Mouse (Mus musculus) lung, postnatal 0 days (tissue): ENCODE measurements around the gene Gm17469. TPM values are rescaled to one million over a fixed set of nuclear protein-coding genes. Genes with fewer than 3 reads are reported as not detected.
"Not testable (repeated sequence)": the region's sequence is repeated elsewhere in the genome, so short reads cannot be mapped to it uniquely, and the experiment has no call there.

ENCODE experiments used
- ATAC-seq: fragments of 200-750 bp; cut with Nextera tagmentation; 2 replicates; pipeline ENCODE4 v1.8.0; 2017; ENCODE audit warnings: moderate library complexity
- DNase-seq: peaks from one replicate; pipeline ENCODE4 v3.0.0-alpha.2; 2016; ENCODE audit warnings: low spot score
- H3K27ac ChIP-seq: fragments of 300-500 bp; sonication (generic); 2 replicates; pipeline ENCODE4 v1.5.1; 2014; ENCODE audit warnings: antibody characterized with exemption, mild to moderate bottlenecking, low read length, mixed read lengths
- H3K27me3 ChIP-seq: fragments of 300-500 bp; sonication (generic); replicated peaks from 2 replicates; pipeline ENCODE4 v1.6.1; 2014; ENCODE audit warnings: low read length, mixed read lengths; ENCODE audit not compliant: insufficient read depth
- H3K36me3 ChIP-seq: fragments of 300-500 bp; sonication (generic); 2 replicates; pipeline ENCODE4 v1.6.1; 2014; ENCODE audit warnings: low read length, mixed read lengths; ENCODE audit not compliant: insufficient read depth
- H3K4me1 ChIP-seq: fragments of 300-500 bp; sonication (generic); 2 replicates; pipeline ENCODE4 v1.6.1; 2014; ENCODE audit warnings: antibody characterized with exemption, low read depth, low read length, mixed read lengths; ENCODE audit not compliant: insufficient read depth
- H3K4me2 ChIP-seq: fragments of 300-500 bp; sonication (generic); replicated peaks from 2 replicates; pipeline ENCODE4 v1.6.1; 2014; ENCODE audit warnings: low read depth, mild to moderate bottlenecking, low read length, moderate library complexity, mixed read lengths
- H3K4me3 ChIP-seq: fragments of 300-500 bp; sonication (generic); 2 replicates; pipeline ENCODE4 v1.5.1; 2014; ENCODE audit warnings: low read depth, low read length
- H3K9ac ChIP-seq: fragments of 300-500 bp; sonication (generic); replicated peaks from 2 replicates; pipeline ENCODE4 v1.6.1; 2014; ENCODE audit warnings: low read depth, mild to moderate bottlenecking
- H3K9me3 ChIP-seq: fragments of 300-500 bp; sonication (generic); 2 replicates; pipeline ENCODE4 v1.6.1; 2016; ENCODE audit warnings: low read length, mixed read lengths
- WGBS: fragments of 180-500 bp; shearing (Covaris S2); extraction: QIAGEN DNeasy Blood & Tissue Kit; methylation state at CpG from one replicate; pipeline ENCODE4 v1.1.7; 2014; 5-methylcytosine and 5-hydroxymethylcytosine counted together
- polyA plus RNA-seq: library from polyadenylated mRNA; unstranded; fragments of >200 nt; fragmentation: Nextera tagmentation; extraction: Ambion mirVana; gene quantifications from 2 replicates; pipeline ENCODE4 v1.2.1, GENCODE M21; 2015

Gene Gm17469
- polyA plus RNA-seq, result not detected in 2 replicates

DNA sequence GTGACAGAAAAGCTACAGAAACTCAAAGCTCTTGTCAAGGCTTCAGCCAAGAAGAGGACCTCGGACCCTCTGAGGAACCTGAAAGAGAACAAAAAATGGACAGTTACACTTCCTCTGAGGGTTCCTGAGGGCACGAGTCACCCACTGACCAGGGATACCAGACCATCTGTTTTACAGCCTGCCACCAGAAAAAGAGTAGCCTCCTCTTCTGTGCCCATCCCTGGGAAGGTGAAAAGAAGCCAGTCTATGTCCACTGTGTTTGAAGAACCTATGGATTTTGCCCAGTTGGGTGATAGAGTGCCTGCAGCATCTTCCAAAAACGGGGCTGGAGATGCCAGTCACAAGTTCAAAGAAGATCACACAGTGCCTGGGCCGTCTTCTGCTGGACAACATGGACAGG, at the start of gene Gm17469:
Gm17469 (plus strand) TSS at position 301 of the 400 bp plus-strand sequence.
- WGBS, result no CpG with 5 or more reads among the region's 4 CpGs
- not testable (repeated sequence) for H3K9me3 ChIP-seq, H3K27ac ChIP-seq, H3K36me3 ChIP-seq, H3K4me1 ChIP-seq, H3K9ac ChIP-seq, DNase-seq, H3K27me3 ChIP-seq, H3K4me3 ChIP-seq, H3K4me2 ChIP-seq, ATAC-seq

Other genes starting within 250 kb of the Gm17469 start
- gene Gm17584, start 129.3 kb upstream of the Gm17469 start, polyA plus RNA-seq, result not detected in 2 replicates